Mouse (Mus musculus): ENCODE measurements at regions not wholly inside any gene's neighbourhood (a gene's known extent, or its start where the extent isn't known, plus 50 kb on each side); places are given as distances from the start of the nearest gene placed in this dataset.
A peak's percentile ranks its signal among the peaks of the same experiment; 100 is the strongest.
"Not testable (repeated sequence)": the region's sequence is repeated elsewhere in the genome, so short reads cannot be mapped to it uniquely, and the experiment has no call there.

DNA sequence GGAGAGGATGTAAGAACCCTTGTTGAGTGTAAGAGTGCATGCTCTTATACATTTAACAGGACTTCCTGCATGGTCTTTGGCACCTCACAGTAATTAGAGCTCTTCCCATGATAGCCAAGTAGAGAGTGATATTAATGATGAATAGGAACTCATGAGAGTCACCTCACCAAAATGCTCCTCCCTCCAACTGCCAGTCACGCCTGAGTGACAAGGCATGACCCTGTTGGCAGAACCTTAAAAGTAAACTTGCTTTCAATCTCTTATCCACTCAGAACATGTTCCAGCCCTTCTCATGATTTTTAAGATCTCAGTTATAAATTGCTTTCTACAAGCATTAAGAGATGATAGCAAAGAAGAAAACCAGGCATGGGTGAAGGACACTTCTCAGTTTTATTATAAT, 291.8 kb downstream of the Tox3 start:
- no peak for DNase-seq (ENCODE audit: low spot score in 2 of 2)

- DNase-seq (ENCODE audit: low spot score in 2 of 2) = no peak
Observed at GRCm38 (mm10) chr8:90046779-90047178, 301.4 kb downstream of the Tox3 start.

DNA sequence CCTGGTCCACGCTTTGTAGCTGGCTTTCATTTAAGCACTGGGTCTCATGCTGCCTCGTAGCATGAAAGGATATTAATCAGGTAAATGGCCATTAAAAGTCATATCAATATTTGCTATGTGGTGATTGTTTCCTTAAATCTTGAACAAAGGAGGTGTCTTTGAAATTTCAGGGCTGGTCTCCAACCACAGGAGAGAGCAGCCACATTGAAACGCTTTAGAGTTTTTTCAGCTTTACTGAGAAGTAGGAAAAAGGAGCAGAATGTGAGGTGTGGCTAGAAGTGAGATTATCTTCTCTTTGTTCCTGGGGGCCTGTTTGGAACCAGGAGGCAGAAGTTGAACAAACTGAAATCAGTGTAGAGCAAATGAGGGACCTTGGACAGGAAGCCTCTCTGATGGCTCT, 311.7 kb downstream of the Tox3 start:
- DNase-seq (ENCODE audit: low spot score in 2 of 2) = no peak

DNA sequence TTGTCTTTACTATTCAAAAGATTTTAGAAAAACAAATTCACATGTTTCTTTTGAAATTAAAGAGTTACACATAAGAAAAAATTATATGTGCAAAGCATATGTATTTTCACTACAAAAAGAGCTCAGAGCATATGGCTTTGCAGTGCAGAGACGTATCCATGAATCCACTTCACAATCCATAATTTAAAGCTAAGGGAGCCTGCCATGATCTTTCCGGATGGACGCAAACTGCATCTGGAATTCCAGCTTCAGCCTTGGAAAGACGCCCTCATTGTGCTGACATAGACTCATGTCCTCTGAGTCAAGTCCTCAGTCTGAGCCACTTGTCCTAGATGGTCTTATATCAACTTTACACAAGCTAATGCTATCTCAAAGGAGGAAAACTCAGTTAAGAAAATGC, 315.6 kb downstream of the Tox3 start:
- DNase-seq (ENCODE audit: low spot score in 2 of 2) = no peak

- DNase-seq (ENCODE audit: low spot score in 2 of 2) = no peak
Observed at GRCm38 (mm10) chr8:90031220-90031619, 316.9 kb downstream of the Tox3 start.

DNA sequence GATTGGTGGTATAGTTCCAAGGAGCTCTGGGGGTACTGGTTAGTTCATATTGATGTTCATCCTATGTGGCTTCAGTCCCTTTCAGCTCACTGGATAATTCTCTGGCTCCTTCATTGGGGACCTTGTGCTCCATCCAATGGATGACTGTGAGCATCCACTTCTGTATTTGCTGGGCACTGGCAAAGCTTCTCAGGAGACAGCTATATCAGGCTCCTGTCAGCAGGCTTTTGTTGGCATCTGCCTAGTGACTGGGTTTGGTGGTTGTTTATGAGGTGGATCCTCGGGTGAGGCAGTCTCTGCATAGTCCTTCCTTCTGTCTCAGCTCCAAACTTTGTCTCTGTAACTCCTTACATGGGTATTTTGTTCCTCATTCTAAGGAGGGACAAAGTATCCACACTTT, 330.2 kb downstream of the Tox3 start:
- DNase-seq (ENCODE audit: low spot score in 2 of 2) = not testable (repeated sequence)

DNA sequence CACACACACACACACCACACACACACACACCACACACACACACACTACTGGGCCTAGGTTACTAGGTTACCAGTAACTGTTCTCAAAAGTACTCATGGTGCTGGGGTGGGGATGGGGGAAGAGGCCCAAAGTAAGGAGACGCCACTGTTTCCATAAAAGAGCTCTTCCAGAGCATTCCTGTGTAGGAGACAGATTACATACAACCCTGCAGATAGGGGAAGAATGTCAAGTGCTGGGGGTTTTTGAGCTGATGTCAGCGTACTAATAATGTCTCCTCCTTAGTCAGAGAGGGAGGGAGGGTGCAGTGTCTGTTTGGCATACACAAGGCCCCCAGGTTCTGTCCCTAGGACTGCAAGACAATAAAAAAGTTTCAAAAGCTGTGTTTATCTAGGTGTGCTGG, 334.4 kb downstream of the Tox3 start:
- no peak for DNase-seq (ENCODE audit: low spot score in 2 of 2)

GRCm38 (mm10) chr8:90011682-90012409, 336.3 kb downstream of the Tox3 start:
- DNase-seq (ENCODE audit: low spot score in 2 of 2) = no peak

- DNase-seq (ENCODE audit: low spot score in 2 of 2) = no peak
Observed at GRCm38 (mm10) chr8:90009431-90009830, 338.7 kb downstream of the Tox3 start.

GRCm38 (mm10) chr8:90000899-90001640, 347.1 kb downstream of the Tox3 start:
- peak; percentile 4 to 7 for DNase-seq (ENCODE audit: low spot score in 2 of 2)

- DNase-seq (ENCODE audit: low spot score in 2 of 2) = no peak
Observed at GRCm38 (mm10) chr8:89993743-89994142, 354.4 kb downstream of the Tox3 start.

GRCm38 (mm10) chr8:89983859-89984258, 364.3 kb downstream of the Tox3 start:
- DNase-seq (ENCODE audit: low spot score in 2 of 2) = no peak

DNA sequence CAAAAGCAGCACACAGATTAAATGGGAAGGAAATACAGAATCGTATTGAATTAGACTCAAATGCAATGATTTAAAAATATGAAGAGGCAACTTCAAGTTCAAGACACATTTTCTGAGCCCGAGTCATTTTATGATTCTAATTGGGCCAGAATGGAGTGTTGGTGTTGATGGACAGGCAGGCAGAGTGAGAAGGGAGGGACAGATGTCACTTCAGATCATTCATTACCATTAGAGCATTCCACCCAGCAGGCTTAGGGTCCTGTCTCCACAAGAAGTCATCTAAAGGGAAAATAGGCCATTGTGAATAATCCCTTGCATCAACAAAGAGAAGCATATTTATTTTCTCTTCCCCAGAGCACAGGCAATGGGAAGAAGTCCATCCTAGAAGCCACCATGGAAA, 365.6 kb downstream of the Tox3 start:
- no peak for DNase-seq (ENCODE audit: low spot score in 2 of 2)

DNA sequence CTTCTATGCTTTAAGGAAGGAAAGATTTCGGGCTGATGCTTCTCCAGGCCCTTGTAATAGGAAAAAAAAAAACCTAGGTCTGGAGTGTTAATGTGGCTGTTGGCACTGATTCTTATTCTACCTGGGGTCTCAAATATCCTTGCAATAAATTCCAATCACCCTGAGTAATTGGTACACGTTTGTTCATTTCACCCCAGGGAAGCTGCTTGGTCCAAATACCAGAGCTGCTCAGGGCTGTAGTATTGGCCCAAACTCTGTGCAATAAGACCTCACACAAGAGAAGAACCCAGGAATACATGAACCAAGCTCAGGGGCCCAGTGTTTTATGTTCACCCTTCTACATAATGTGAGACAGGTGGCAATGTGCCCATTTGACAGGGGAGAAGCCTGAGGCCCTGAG, 366.8 kb downstream of the Tox3 start:
- no peak for DNase-seq (ENCODE audit: low spot score in 2 of 2)

DNA sequence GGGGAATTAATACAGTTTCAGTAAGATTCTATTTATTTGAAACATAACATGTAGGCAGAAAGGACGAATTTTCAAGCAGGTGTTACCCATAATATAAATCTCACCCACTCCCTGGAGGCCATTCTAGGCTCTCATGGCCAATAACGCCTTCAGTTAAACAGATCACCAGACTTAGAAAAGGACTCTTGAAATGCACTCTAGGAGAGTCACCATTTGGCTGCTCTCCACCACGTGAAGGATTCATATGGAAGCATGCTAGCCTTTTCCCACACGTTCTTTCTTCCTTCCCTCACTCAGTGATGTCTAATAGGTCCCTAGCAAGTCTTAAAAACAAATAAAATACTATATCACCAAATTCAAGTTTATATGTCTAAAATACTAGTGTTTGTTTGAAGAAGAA, 367.7 kb downstream of the Tox3 start:
- DNase-seq (ENCODE audit: low spot score in 2 of 2) = no peak

DNA sequence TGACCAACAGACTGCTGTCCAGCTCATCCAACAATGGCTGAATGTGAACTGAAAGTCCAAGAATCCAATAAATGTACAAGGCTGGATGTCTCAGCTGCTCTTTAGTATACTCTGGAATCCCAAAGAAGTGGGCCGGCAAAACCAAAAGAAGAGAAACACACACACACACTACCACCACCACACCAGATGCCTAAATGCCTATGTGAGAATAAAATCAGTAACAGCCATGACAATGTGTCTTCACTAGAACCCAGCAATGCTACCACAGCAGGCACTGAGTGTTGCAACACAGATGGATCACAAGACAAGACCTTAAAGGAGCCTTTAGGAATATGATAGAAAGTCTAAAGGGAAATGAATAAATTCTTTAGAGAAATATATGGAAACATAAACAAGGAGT, 385.3 kb downstream of the Tox3 start:
- DNase-seq (ENCODE audit: low spot score in 2 of 2) = no peak

DNA sequence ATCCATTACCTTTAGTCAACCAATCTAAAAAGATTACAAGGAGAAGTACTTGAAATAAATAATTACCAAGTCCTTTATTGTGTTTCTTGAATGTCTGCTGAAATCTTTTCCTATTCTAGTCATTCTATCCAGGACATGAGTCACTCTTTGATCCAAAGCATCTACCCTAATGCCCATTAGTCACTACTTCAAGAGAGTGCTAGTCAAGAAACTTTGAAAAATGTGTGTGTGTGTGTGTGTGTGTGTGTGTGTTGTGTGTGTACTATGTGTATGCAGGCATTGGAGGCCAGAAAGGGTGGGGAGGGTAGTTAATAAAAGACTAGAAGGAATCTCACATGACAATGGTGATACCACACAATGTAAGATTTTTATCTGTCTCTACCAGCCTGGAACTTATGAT, 390.7 kb downstream of the Tox3 start:
- DNase-seq (ENCODE audit: low spot score in 2 of 2) = no peak

- no peak for DNase-seq (ENCODE audit: low spot score in 2 of 2)
Observed at GRCm38 (mm10) chr8:89956482-89957020, 391.6 kb downstream of the Tox3 start.

- no peak for DNase-seq (ENCODE audit: low spot score in 2 of 2)
Observed at GRCm38 (mm10) chr8:89938836-89939235, 409.3 kb downstream of the Tox3 start.

GRCm38 (mm10) chr8:89934521-89934920, 413.6 kb downstream of the Tox3 start:
- no peak for DNase-seq (ENCODE audit: low spot score in 2 of 2)

GRCm38 (mm10) chr8:89926666-89927232, 421.4 kb downstream of the Tox3 start:
- DNase-seq (ENCODE audit: low spot score in 2 of 2) = no peak

- DNase-seq (ENCODE audit: low spot score in 2 of 2) = peak; percentile 3 to 5
Observed at GRCm38 (mm10) chr8:89924697-89925096, 423.4 kb downstream of the Tox3 start.

DNA sequence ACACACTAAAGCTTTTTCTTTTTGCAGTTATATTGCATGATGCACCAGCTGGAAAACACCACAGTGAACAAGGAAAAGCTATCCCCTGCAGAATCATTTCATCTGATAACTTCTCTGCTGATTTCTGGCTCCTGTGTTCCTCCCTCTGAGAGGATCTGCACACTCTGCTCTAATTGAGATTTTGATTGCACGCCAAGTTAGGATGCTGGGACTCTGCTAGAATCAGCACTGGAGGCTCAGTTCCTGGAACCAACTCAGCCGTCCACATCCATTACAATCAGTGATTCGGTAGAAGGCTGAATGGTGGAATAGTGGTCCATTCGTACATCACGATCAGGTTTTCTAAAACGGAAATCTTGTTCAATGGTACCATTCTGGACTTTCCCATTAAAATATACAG, 434.1 kb downstream of the Tox3 start:
- DNase-seq (ENCODE audit: low spot score in 2 of 2) = no peak

All from spleen, postnatal 36 days (tissue).